Mouse (Mus musculus) 416B (cell line): ENCODE results near the gene Daam2.

Source experiments
- DNase-seq: peaks from one replicate; pipeline ENCODE4 v3.0.0; 2011; ENCODE audit warnings: low read depth

Daam2 gene

DNA sequence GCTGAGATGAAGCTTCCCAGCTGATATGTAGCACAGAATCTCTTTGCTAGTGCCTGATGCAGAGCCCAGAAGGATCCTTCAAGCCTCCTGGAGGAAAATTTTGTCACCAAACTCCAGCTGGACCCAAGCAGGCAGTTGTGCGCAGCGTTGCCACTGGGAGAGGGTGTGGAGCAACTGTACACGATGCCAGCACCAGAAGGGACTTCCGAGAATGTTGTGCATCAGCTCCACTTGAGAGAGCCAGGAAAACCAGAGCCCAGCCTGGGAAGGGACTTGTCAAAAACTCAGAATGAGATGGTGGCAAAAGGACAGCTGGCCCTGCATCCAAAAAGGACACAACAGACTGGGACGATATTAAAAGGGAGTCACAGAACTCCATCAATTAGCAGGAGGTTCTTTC lies 32.5 kb downstream of the Daam2 start:
- DNase-seq, result no peak

GRCm38 (mm10) chr17:49530215-49530614 lies 33.9 kb downstream of the Daam2 start:
- DNase-seq, result peak; percentile 76

DNA sequence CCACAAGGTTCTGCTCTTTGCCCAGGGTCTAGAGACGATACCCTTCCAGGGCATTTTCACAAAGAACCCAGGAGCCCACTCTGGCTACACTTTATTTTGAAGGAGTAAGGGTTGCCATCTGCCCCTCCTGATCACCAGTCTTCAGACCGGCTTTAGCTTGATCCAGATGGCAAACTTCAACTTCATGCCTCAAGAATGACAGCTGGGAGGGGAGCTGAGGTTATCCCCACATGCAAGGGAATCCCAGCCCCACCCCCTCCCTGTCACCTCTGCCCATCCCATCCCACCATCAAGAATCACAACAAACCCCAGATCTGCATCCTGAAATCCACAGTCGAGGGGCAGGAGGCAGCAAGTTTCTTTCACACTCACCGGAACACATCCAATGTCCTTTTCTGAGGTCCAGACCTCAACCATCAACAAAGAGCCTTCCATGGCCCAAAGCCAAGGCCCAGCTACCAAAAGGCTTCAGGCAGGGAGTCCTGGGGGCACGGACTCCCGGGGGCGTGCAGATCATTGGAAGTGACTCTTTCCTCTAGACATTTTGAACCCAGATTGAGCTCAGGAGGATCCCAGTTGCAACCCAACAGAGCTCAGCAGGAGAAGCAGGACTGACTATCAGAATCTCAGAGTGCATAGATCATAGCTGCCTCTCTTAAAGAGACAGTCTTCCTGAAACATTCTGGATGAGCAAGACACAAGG lies 35.5 kb downstream of the Daam2 start:
- DNase-seq, result no peak

DNA sequence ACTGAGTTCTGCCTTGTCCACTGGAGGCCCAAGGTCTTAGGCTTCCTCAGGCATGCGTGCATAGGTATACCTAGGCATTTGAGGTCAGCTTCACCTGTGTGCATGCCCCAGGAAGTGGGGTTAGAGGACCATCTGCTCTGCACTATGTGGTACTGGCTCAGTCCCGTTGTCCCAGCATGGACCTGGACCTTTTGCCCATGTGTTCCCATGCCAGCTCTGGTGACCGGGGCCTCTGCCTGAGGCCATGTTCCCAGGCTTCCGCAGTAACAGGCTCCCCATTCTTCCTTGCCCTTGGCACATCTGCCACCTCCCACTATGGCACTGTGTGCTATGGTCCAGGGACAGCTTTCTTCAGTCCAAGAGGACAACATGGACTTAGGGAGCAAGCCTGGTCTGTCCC lies 36.1 kb downstream of the Daam2 start:
- no peak for DNase-seq

- DNase-seq, result no peak
These were observed 37.6 kb downstream of the Daam2 start for GRCm38 (mm10) chr17:49526566-49526965.

DNA sequence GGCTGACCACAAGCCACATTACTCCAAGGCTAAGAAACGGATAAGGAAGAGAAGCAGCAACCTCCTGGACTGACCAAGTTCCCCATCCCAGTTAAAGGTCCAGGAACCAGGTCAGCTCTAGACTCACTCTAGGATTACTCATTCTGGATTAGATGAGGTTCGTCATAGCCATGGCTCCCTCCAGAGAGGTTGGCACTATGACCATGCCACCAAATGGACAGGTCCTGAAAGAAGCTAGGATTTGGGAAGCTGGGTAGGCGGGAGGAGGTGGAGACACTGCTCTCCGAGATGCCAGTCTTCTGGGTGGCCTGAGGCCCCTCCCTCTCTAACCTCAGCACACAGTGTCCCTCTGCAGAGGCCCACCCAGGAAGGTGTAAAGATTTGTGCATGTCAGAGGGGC lies 38.2 kb downstream of the Daam2 start:
- DNase-seq, result no peak

DNA sequence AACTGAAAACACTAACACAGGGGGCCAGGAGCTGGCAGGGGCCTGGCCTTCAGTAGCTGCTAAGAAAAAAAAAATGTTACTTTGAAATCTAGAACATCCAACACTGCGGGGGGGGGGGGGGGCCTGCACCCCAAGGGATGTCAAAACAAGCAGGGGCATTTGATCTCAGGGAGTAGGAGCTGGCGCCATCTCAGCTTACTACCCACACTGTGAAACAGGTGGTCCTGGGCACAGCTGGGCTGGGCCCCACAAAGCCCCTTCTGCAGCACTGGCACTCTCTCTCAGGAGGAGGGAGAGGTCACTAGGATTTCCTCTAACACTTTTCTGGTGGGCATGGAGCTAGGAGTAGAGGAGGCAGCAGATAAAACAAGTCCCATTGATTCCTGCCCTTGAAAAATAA lies 39.6 kb downstream of the Daam2 start:
- no peak for DNase-seq

DNA sequence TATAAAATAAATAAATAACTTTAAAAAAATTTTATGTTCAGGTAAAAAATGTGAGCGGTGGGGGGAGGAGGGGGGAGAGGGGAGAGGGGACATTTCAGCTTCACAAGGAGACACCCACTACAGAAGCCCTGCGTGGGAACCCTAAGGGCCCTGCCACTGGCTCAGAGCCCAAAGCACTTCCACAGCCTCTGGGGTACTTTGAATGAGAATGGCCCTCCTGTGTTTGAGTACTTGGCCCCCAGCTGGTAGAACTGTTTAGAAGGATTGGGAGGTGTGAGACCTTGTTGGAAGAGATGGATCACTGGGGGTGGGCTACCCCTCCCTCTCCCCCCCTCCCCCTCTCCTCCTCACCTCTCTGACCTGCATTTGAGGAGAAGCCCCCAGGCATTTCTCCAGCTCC lies 41.7 kb downstream of the Daam2 start:
- no peak for DNase-seq

GRCm38 (mm10) chr17:49522002-49522401 lies 42.1 kb downstream of the Daam2 start:
- no peak for DNase-seq

DNA sequence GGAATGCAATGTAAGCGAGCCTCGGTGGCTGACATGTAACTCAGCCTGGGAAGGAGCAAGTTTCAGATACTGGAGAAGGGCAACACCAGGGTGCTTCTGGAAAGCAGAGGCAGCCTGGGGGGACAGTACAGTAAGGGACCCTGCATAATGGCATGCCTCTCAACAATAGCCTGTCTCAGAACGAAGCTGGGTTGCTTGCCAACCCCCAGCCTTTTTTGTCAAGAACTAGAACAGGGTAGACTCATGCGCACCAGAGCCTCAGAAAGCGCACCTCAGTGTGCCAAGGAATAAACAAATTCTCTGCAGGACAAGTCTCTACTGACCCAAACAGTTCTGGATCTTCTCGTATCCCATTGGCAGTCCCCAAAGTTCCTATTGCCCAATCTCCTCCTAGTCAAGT lies 43.5 kb downstream of the Daam2 start:
- DNase-seq, result no peak

GRCm38 (mm10) chr17:49519576-49520247 lies 44.4 kb downstream of the Daam2 start:
- DNase-seq, result no peak

GRCm38 (mm10) chr17:49517091-49517490 lies 47.1 kb downstream of the Daam2 start:
- no peak for DNase-seq

DNA sequence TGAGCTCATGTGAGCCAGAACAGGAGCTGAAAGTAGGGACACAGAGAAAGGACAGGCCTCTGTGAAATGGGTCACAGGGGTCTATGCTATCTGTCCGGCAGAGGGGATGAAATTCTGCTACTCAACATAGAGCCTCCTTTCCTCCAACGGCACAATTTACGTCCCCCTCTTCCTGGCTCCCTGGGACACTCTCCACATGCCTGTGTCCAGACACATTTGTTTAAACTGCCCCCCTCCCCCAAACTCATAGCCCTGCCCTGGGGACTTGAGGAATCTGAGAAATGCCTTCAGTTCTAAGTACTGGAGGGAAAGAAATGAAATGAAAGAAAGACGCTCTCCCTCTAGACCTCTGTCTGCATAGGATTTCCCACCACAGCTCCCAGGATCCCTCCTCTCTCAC lies 48.5 kb downstream of the Daam2 start:
- no peak for DNase-seq

GRCm38 (mm10) chr17:49515141-49515540 lies 49.0 kb downstream of the Daam2 start:
- no peak for DNase-seq

DNA sequence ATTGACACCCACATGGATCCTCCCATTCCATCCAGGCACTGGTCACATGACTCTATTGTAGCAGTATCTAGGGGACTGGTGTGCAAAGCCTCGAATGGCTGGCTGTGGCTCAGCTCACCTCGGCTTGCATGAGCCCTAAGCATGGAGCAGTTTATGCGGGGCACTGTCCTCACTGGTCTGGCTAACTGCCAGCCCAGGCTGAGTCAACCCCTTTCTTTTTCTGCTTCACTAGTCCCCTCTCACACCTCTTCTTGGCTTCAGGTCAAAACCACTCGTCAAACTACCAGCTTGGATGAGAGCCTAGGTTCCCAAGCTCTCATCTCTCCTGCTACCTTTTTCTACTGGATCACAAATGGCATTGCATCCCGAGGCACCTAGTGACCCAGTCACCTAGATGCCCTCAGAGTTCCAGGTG lies 51.5 kb downstream of the Daam2 start:
- DNase-seq, result peak; percentile 28

- no peak for DNase-seq
These were observed 54.7 kb downstream of the Daam2 start for GRCm38 (mm10) chr17:49509431-49509830.

GRCm38 (mm10) chr17:49503246-49503900 lies 60.8 kb downstream of the Daam2 start:
- no peak for DNase-seq

DNA sequence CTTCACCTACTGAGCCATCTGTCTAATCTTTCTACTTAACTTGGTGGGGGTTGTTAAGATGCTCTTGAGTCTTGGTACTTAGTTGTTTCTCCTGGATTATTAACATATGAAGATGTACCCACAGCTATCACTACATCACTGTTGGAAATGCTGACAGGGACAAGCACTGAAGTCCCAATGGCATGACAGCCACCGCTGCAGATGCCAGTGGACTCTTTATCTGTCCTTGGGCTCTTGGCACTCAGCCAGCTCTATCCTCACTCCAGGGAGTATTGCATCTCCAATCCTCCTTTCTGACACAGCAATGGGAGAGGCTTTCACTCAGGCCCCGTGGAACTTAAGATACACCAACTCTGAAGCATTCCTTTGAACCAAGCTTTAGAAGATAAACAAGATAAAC lies 63.9 kb downstream of the Daam2 start:
- no peak for DNase-seq

DNA sequence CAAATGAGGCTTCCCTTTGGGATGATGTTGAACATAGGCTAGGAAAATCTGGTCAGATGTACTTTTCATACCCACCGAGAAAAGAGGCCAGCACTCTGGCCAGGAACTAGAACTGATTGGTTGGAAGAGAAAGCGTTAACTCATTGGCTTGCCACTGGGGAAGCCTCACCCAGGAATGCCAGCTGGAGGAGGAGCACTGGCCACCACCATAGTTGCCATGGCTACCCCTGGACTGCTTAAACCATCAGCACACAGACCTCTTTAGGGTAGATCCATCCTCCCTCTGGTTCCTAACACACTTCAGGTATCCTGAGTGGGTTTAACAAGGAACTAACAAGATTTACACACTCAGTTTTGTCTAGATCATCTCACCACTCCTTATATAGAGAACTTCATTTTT lies 64.5 kb downstream of the Daam2 start:
- DNase-seq, result no peak

DNA sequence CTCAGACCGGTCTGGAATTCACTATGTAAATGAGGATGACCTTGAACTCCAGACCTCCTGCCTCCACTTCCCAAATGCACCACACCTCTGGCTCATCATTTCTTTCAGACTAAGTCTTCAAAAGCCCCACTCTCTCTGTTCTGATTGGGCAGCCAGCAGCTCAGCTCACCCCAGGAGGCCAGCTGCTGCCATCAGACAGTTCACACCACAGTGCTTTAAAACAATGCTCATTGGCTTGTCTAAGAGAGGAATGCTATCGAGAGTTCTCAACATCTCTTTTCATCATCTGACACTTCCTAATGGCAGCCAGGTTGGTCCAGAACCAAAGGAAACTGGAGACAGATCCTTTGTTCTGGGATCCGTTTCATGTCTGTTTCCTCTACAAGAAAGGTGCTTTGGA lies 66.0 kb downstream of the Daam2 start:
- DNase-seq, result no peak

DNA sequence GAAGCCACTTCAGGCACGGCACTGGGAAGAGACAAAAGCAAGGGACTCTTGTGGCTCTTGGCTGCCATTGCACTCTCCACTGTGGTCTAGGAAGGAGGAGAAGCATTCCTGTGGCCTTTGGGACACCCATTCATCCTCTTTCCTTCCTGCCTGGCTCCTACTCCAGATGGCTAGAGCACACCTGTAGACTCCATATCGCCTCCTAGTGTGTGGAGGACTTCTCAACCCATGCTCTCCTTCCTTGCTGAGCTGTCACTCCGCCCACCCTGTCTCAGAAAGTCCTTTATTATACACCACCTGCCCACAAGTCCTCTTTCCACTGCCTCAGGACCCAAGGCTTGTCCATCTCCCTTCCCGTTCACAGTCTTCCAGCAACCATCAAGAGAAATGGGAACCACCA lies 70.9 kb downstream of the Daam2 start:
- DNase-seq, result no peak

DNA sequence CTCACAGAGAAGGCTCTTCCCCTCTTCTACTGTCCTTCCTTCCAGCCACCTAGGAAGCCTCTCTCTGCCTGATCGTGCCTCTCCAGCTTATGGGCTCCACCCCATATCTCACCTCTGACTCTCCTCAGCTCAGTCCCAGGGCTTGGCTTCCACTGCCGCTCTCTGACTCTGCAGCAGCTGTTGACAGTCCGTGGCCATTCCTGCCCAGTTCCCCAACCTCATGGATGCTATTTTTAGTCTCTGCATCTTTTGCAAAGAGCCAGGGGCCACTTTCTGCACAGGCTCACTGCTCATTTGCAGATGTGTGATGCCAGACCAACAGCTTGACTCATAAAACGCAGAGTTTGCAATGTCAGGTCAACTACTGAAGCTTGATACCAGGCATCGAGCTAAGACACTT lies 75.0 kb downstream of the Daam2 start:
- no peak for DNase-seq

- DNase-seq, result no peak
These were observed 79.7 kb downstream of the Daam2 start for GRCm38 (mm10) chr17:49484435-49484834.
